Mouse (Mus musculus): Measurements from ENCODE around the gene Scimp. TPM values are rescaled to one million over a fixed set of nuclear protein-coding genes. Genes with fewer than 3 reads are reported as not detected.

The Scimp gene
- polyA plus RNA-seq, 1 experiment from 2014 or later: 0.45 TPM

GRCm38 (mm10) chr11:70809011-70809410 is 3.4 kb downstream of the Scimp start:
- H3K4me2 ChIP-seq: no peak overlapping the region
- no peak for ATAC-seq (replicated peaks; ENCODE audit: insufficient number of reproducible peaks, insufficient read depth, low FRiP score, low read depth)
- no peaks in the 10 kb centered on the region for H3K36me3 ChIP-seq
- H3K4me1 ChIP-seq (replicated peaks): peaks cover 7% of the 10 kb centered on the region
- no peak overlapping the region for H3K9ac ChIP-seq
- no peaks in the 10 kb centered on the region for H3K9me3 ChIP-seq (replicated peaks)
- WGBS: 41% methylated on average over 1 of the region's 1 CpGs
- H3K27ac ChIP-seq: no peak overlapping the region
- no peaks in the 10 kb centered on the region for H3K27me3 ChIP-seq
- H3K4me3 ChIP-seq: no peak overlapping the region

- no peaks in the 10 kb centered on the region for H3K36me3 ChIP-seq
- no peaks in the 10 kb centered on the region for H3K27me3 ChIP-seq
- H3K9me3 ChIP-seq (replicated peaks): no peaks in the 10 kb centered on the region
- no peak overlapping the region for H3K27ac ChIP-seq
- no peak overlapping the region for H3K9ac ChIP-seq
- peaks cover 7% of the 10 kb centered on the region for H3K4me1 ChIP-seq (replicated peaks)
- H3K4me2 ChIP-seq: no peak overlapping the region
- no peak for ATAC-seq (replicated peaks; ENCODE audit: insufficient number of reproducible peaks, insufficient read depth, low FRiP score, low read depth)
- no peak overlapping the region for H3K4me3 ChIP-seq
- 50% methylated on average over 3 of the region's 3 CpGs for WGBS
Measured at GRCm38 (mm10) chr11:70808101-70808500, 4.3 kb downstream of the Scimp start.

GRCm38 (mm10) chr11:70807630-70808029 is 4.8 kb downstream of the Scimp start:
- WGBS: 62% methylated on average over 4 of the region's 4 CpGs

GRCm38 (mm10) chr11:70806697-70807096 is 5.7 kb downstream of the Scimp start:
- Histone ChIP-seq H3K4me2 (no peak overlapping the region), H3K4me1 (replicated peaks) (peaks cover 7% of the 10 kb centered on the region), H3K9ac (no peak overlapping the region), H3K27me3 (no peaks in the 10 kb centered on the region), H3K27ac (no peak overlapping the region), H3K36me3 (no peaks in the 10 kb centered on the region), H3K9me3 (replicated peaks) (no peaks in the 10 kb centered on the region), H3K4me3 (no peak overlapping the region)
- ATAC-seq (replicated peaks; ENCODE audit: insufficient number of reproducible peaks, insufficient read depth, low FRiP score, low read depth): no peak
- WGBS: 63% methylated on average over 4 of the region's 4 CpGs

More at GRCm38 (mm10) chr11:70807630-70808029, 4.8 kb downstream of the Scimp start:
- Histone ChIP-seq H3K27ac (no peak overlapping the region), H3K36me3 (no peaks in the 10 kb centered on the region), H3K9me3 (replicated peaks) (no peaks in the 10 kb centered on the region), H3K4me3 (no peak overlapping the region), H3K9ac (no peak overlapping the region), H3K27me3 (no peaks in the 10 kb centered on the region), H3K4me1 (replicated peaks) (peaks cover 7% of the 10 kb centered on the region), H3K4me2 (no peak overlapping the region)
- ATAC-seq (replicated peaks; ENCODE audit: insufficient number of reproducible peaks, insufficient read depth, low FRiP score, low read depth): no peak

- H3K9me3 ChIP-seq (replicated peaks): no peaks in the 10 kb centered on the region
- ATAC-seq (replicated peaks; ENCODE audit: insufficient number of reproducible peaks, insufficient read depth, low FRiP score, low read depth): no peak
- H3K27me3 ChIP-seq: no peaks in the 10 kb centered on the region
- peak overlapping the region; percentile 24; the same call in 1 of the 2 replicates for H3K4me2 ChIP-seq
- peaks cover 7% of the 10 kb centered on the region for H3K4me1 ChIP-seq (replicated peaks)
- WGBS: 61% methylated on average over 8 of the region's 8 CpGs
- H3K36me3 ChIP-seq: no peaks in the 10 kb centered on the region
- H3K27ac ChIP-seq: peak overlapping the region; percentile 52; the same call in 1 of the 2 replicates
- H3K9ac ChIP-seq: no peak overlapping the region
- H3K4me3 ChIP-seq: no peak overlapping the region
Measured at GRCm38 (mm10) chr11:70805641-70806175, 6.7 kb downstream of the Scimp start.

GRCm38 (mm10) chr11:70804395-70804794 is 8.0 kb downstream of the Scimp start:
- no peak overlapping the region for H3K4me2 ChIP-seq
- no peak for ATAC-seq (replicated peaks; ENCODE audit: insufficient number of reproducible peaks, insufficient read depth, low FRiP score, low read depth)
- no peaks in the 10 kb centered on the region for H3K36me3 ChIP-seq
- 80% methylated on average over 3 of the region's 3 CpGs for WGBS
- H3K9me3 ChIP-seq (replicated peaks): no peaks in the 10 kb centered on the region
- H3K27me3 ChIP-seq: no peaks in the 10 kb centered on the region
- H3K27ac ChIP-seq: no peak overlapping the region
- peaks cover 7% of the 10 kb centered on the region for H3K4me1 ChIP-seq (replicated peaks)
- H3K4me3 ChIP-seq: no peak overlapping the region
- H3K9ac ChIP-seq: no peak overlapping the region

- H3K4me3 ChIP-seq: no peak overlapping the region
- no peak overlapping the region for H3K4me2 ChIP-seq
- no peak overlapping the region for H3K9ac ChIP-seq
- no peak for ATAC-seq (replicated peaks; ENCODE audit: insufficient number of reproducible peaks, insufficient read depth, low FRiP score, low read depth)
- peaks cover 7% of the 10 kb centered on the region for H3K4me1 ChIP-seq (replicated peaks)
- WGBS: 62% methylated on average over 6 of the region's 6 CpGs
- no peaks in the 10 kb centered on the region for H3K36me3 ChIP-seq
- H3K27me3 ChIP-seq: no peaks in the 10 kb centered on the region
- peak overlapping the region; percentile 66 for H3K27ac ChIP-seq
- no peaks in the 10 kb centered on the region for H3K9me3 ChIP-seq (replicated peaks)
Measured at GRCm38 (mm10) chr11:70803711-70804200, 8.6 kb downstream of the Scimp start.

GRCm38 (mm10) chr11:70802865-70803261 is 9.5 kb downstream of the Scimp start:
- whole genome bisulfite sequencing: 48% methylated on average over 2 of the region's 2 CpGs
- H3K27ac ChIP-seq: no peak overlapping the region
- no peak for ATAC-seq (replicated peaks; ENCODE audit: insufficient number of reproducible peaks, insufficient read depth, low FRiP score, low read depth)

GRCm38 (mm10) chr11:70802208-70802864 is 10.1 kb downstream of the Scimp start:
- Histone ChIP-seq H3K36me3 (no peaks in the 10 kb centered on the region), H3K9me3 (replicated peaks) (no peaks in the 10 kb centered on the region), H3K27me3 (no peaks in the 10 kb centered on the region), H3K27ac (no peak overlapping the region), H3K4me3 (no peak overlapping the region), H3K4me1 (replicated peaks) (peaks cover 7% of the 10 kb centered on the region), H3K4me2 (no peak overlapping the region), H3K9ac (no peak overlapping the region)
- WGBS: 81% methylated on average over 2 of the region's 2 CpGs
- ATAC-seq (replicated peaks; ENCODE audit: insufficient number of reproducible peaks, insufficient read depth, low FRiP score, low read depth): no peak

More at GRCm38 (mm10) chr11:70802865-70803261, 9.5 kb downstream of the Scimp start:
- H3K27me3 ChIP-seq: no peaks in the 10 kb centered on the region
- no peak overlapping the region for H3K9ac ChIP-seq
- H3K4me2 ChIP-seq: no peak overlapping the region
- H3K4me3 ChIP-seq: no peak overlapping the region
- no peaks in the 10 kb centered on the region for H3K9me3 ChIP-seq (replicated peaks)
- peaks cover 7% of the 10 kb centered on the region for H3K4me1 ChIP-seq (replicated peaks)
- H3K36me3 ChIP-seq: no peaks in the 10 kb centered on the region

GRCm38 (mm10) chr11:70792409-70792808 is 20.0 kb downstream of the Scimp start:
- Histone ChIP-seq H3K27me3 (no peaks in the 10 kb centered on the region; the same call in 1 of the 2 replicates), H3K4me3 (no peak overlapping the region), H3K27ac (no peak overlapping the region), H3K9ac (no peak overlapping the region), H3K4me2 (no peak overlapping the region), H3K36me3 (no peaks in the 10 kb centered on the region), H3K4me1 (replicated peaks) (no peaks in the 10 kb centered on the region), H3K9me3 (replicated peaks) (no peaks in the 10 kb centered on the region)
- WGBS: 85% methylated on average over 1 of the region's 1 CpGs
- ATAC-seq (replicated peaks; ENCODE audit: insufficient number of reproducible peaks, insufficient read depth, low FRiP score, low read depth): no peak

GRCm38 (mm10) chr11:70791676-70792075 is 20.7 kb downstream of the Scimp start:
- Histone ChIP-seq H3K27ac (no peak overlapping the region), H3K27me3 (no peaks in the 10 kb centered on the region; the same call in 1 of the 2 replicates), H3K9me3 (replicated peaks) (no peaks in the 10 kb centered on the region), H3K9ac (no peak overlapping the region), H3K4me3 (no peak overlapping the region), H3K36me3 (no peaks in the 10 kb centered on the region), H3K4me2 (no peak overlapping the region), H3K4me1 (replicated peaks) (no peaks in the 10 kb centered on the region)
- WGBS: 76% methylated on average over 5 of the region's 5 CpGs
- no peak for ATAC-seq (replicated peaks; ENCODE audit: insufficient number of reproducible peaks, insufficient read depth, low FRiP score, low read depth)
